Mouse (Mus musculus): ENCODE data around the gene Gm14632. TPM values are rescaled to one million over a fixed set of nuclear protein-coding genes. Genes with fewer than 3 reads are reported as not detected.
"Not testable (repeated sequence)": the region's sequence is repeated elsewhere in the genome, so short reads cannot be mapped to it uniquely, and the experiment has no call there.

Gene Gm14632
- polyA plus RNA-seq (2016; fragmentation: Nextera tagmentation; extraction: Ambion mirVana): not detected in 2 replicates

GRCm38 (mm10) chrX:30329472-30329871, at the start of gene Gm14632:
TSS of gene Gm14632 (plus strand) at chrX:30329772.
- not testable (repeated sequence) for DNase-seq (ENCODE audit: low spot score); H3K9me3 ChIP-seq; H3K36me3 ChIP-seq; H3K27me3 ChIP-seq (ENCODE audit: insufficient read depth, poor library complexity, severe bottlenecking); H3K27ac ChIP-seq; H3K4me3 ChIP-seq; H3K4me1 ChIP-seq
- WGBS: 86% methylated on average over 4 of the region's 7 CpGs

Measured in heart, embryonic 10.5 days (tissue).